17 mouse cellular contexts compared by ENCODE assay signal in genomic region chr4:31768026-31768626, GRCm38 (mm10).
A peak's percentile ranks its signal among the peaks of the same experiment; 100 is the strongest.
DNase-seq lines count a peak whose midpoint lies in the region; ATAC-seq and TF ChIP-seq lines count a peak whose summit lies in the region.
"Had no signal": no experiment of that assay in that cellular context is flagged by ENCODE, and none has a peak within 500 bp of the region (broad histone marks: within the 10 kb centered on the region; RNA-seq: fewer than 3 reads in every experiment).

No protein-coding gene starts in this region.

- peak; percentile 81 for DNase-seq in lung, embryonic 14.5 days
- DNase-seq in lung, postnatal 25 days (ENCODE audit: low spot score), result no peak
- DNase-seq in NIH3T3 (ENCODE audit: low read depth) (peak; percentile 91), MN1 (ENCODE audit: low spot score) (no peak)
- DNase-seq in embryonic facial prominence, embryonic 14.5 days (ENCODE audit: low spot score), result peak; percentile 84
- peak; percentile 20 for DNase-seq in lung, postnatal 10 days
- DNase-seq in embryo, embryonic 10.5 days (ENCODE audit: low spot score), result no peak
- DNase-seq: cerebellum, adult 11 months; heart, adult 18-20 months; retina, postnatal 1 day had no signal

- ATAC-seq in lung, embryonic 14.5 days (ENCODE audit: insufficient read depth), result peak; percentile 71
- peak; percentile 50 for ATAC-seq in embryonic facial prominence, embryonic 14.5 days (ENCODE audit: low read depth)
- no peak for ATAC-seq in forebrain, embryonic 16.5 days
- ATAC-seq: forebrain, embryonic 15.5 days; hindbrain, embryonic 16.5 days had no signal

- no peak for TF ChIP-seq CTCF in lung, embryonic 14.5 days (IDR thresholded peaks at IDR 0.05; ENCODE audit: low read depth)

- H3K9ac ChIP-seq in lung, embryonic 14.5 days, result no peak overlapping the region
- H3K9ac ChIP-seq in embryonic facial prominence, embryonic 14.5 days (ENCODE audit: low read depth, low read length), result no peak overlapping the region
- no peak overlapping the region for H3K9ac ChIP-seq in forebrain, embryonic 16.5 days (replicated peaks; ENCODE audit: low read depth, low read length)
- H3K9ac ChIP-seq: forebrain, embryonic 15.5 days; limb, embryonic 12.5 days; neural tube, embryonic 15.5 days had no signal

- no peaks in the 10 kb centered on the region for H3K9me3 ChIP-seq in lung, embryonic 14.5 days (ENCODE audit: low read depth, low read length)
- no peaks in the 10 kb centered on the region for H3K9me3 ChIP-seq in embryonic facial prominence, embryonic 14.5 days (ENCODE audit: control insufficient read depth, low read length)
- H3K9me3 ChIP-seq in forebrain, embryonic 16.5 days (ENCODE audit: control insufficient read depth, low read length), result no peaks in the 10 kb centered on the region
- H3K9me3 ChIP-seq: forebrain, embryonic 15.5 days; limb, embryonic 12.5 days; neural tube, embryonic 15.5 days had no signal

- WGBS in lung, embryonic 14.5 days, result 39% methylated on average over 6 of the region's 6 CpGs
- WGBS in embryonic facial prominence, embryonic 14.5 days, result 32% methylated on average over 6 of the region's 6 CpGs
- WGBS in forebrain, embryonic 16.5 days, result 74% methylated on average over 6 of the region's 6 CpGs

- H3K4me2 ChIP-seq in lung, embryonic 14.5 days, result no peak overlapping the region
- H3K4me2 ChIP-seq in embryonic facial prominence, embryonic 14.5 days (ENCODE audit: low read depth, low read length), result no peak overlapping the region
- no peak overlapping the region for H3K4me2 ChIP-seq in forebrain, embryonic 16.5 days (ENCODE audit: low read length)
- H3K4me2 ChIP-seq: forebrain, embryonic 15.5 days; limb, embryonic 12.5 days; neural tube, embryonic 15.5 days had no signal

- H3K4me3 ChIP-seq in lung, embryonic 14.5 days (ENCODE audit: low read depth, low read length), result no peak overlapping the region
- no peak overlapping the region for H3K4me3 ChIP-seq in embryonic facial prominence, embryonic 14.5 days (ENCODE audit: low read depth, low read length)
- H3K4me3 ChIP-seq in forebrain, embryonic 16.5 days (replicated peaks; ENCODE audit: low read length), result no peak overlapping the region
- H3K4me3 ChIP-seq: forebrain, embryonic 15.5 days; layer of hippocampus, adult 2 months; limb, embryonic 12.5 days; neural tube, embryonic 15.5 days had no signal

- H3K27me3 ChIP-seq in lung, embryonic 14.5 days (ENCODE audit: insufficient read depth, low read length), result no peaks in the 10 kb centered on the region
- H3K27me3 ChIP-seq in embryonic facial prominence, embryonic 14.5 days (replicated peaks; ENCODE audit: control insufficient read depth, insufficient read depth, low read length), result no peaks in the 10 kb centered on the region
- H3K27me3 ChIP-seq in forebrain, embryonic 16.5 days (replicated peaks; ENCODE audit: control insufficient read depth, insufficient read depth, low read length), result no peaks in the 10 kb centered on the region
- H3K27me3 ChIP-seq: CH12.LX; forebrain, embryonic 15.5 days; limb, embryonic 12.5 days; neural tube, embryonic 15.5 days had no signal

- no peaks in the 10 kb centered on the region for H3K4me1 ChIP-seq in lung, embryonic 14.5 days (ENCODE audit: insufficient read depth)
- H3K4me1 ChIP-seq in embryonic facial prominence, embryonic 14.5 days (ENCODE audit: control insufficient read depth, insufficient read depth, low read length), result no peaks in the 10 kb centered on the region
- H3K4me1 ChIP-seq in forebrain, embryonic 16.5 days (replicated peaks; ENCODE audit: control insufficient read depth, insufficient read depth, low read length), result no peaks in the 10 kb centered on the region
- H3K4me1 ChIP-seq: forebrain, embryonic 15.5 days; limb, embryonic 12.5 days; neural tube, embryonic 15.5 days had no signal

- H3K27ac ChIP-seq in lung, embryonic 14.5 days (ENCODE audit: low read depth), result no peak overlapping the region
- no peak overlapping the region for H3K27ac ChIP-seq in embryonic facial prominence, embryonic 14.5 days (replicated peaks; ENCODE audit: low read depth, low read length)
- no peak overlapping the region for H3K27ac ChIP-seq in forebrain, embryonic 16.5 days (ENCODE audit: low read length)
- H3K27ac ChIP-seq: forebrain, embryonic 15.5 days; layer of hippocampus, adult 2 months; limb, embryonic 12.5 days; neural tube, embryonic 15.5 days had no signal

- no peaks in the 10 kb centered on the region for H3K36me3 ChIP-seq in lung, embryonic 14.5 days (ENCODE audit: insufficient read depth)
- H3K36me3 ChIP-seq in embryonic facial prominence, embryonic 14.5 days (ENCODE audit: control insufficient read depth, insufficient read depth, low read length), result no peaks in the 10 kb centered on the region
- no peaks in the 10 kb centered on the region for H3K36me3 ChIP-seq in forebrain, embryonic 16.5 days (ENCODE audit: control insufficient read depth, insufficient read depth)
- H3K36me3 ChIP-seq: forebrain, embryonic 15.5 days; limb, embryonic 12.5 days; neural tube, embryonic 15.5 days had no signal

Comparison
In these comparisons a context has a peak if more than half of its experiments do, and no peak if none do; other contexts are left out.
1. DNase-seq: peak in lung, embryonic 14.5 days (single experiment), NIH3T3 (single experiment), embryonic facial prominence, embryonic 14.5 days (single experiment) and lung, postnatal 10 days (single experiment); none in lung, postnatal 25 days (single experiment), embryo, embryonic 10.5 days (single experiment) and MN1 (single experiment).